Mouse (Mus musculus): ENCODE data around the gene Ift122. TPM values are rescaled to one million over a fixed set of nuclear protein-coding genes. Genes with fewer than 3 reads are reported as not detected.

Ift122 gene
- total RNA-seq, 2 experiments from 2014 or later = 4.0 to 5.7 TPM

DNA sequence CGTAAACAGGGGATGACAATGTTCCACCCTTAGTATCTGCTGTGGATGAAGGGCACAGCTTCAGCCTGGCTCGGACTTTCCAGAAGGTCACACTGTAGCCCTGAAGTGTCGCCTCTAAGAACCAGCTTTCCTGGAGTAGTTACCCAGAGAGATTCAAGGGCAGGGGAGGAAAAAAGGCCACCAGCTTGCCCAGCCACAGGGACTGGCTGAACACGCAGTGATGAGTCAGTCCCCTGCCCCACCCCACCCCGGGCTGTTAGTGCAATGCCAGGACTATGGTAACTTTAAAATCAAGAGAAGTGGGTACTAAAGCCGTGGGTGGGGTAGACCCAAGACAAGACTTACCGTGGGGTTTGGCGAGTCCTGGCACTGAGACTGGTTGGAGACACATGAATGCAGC is 122.3 kb downstream of the Ift122 start:
- ATAC-seq (replicated peaks; ENCODE audit: poor library complexity, severe bottlenecking) = no peak

Other genes starting within 250 kb of the Ift122 start
- 116 and 120 TPM in 2 replicates for gene Raf1, start 176.8 kb upstream of the Ift122 start, total RNA-seq (2014; fragmentation: Nextera tagmentation)
- gene Raf1, start 176.8 kb upstream of the Ift122 start, total RNA-seq (2017) = 60.2 and 65.5 TPM in 2 replicates
- 11.4 and 12.3 TPM in 2 replicates for gene Tmem40, start 91.1 kb upstream of the Ift122 start, total RNA-seq (2014; fragmentation: Nextera tagmentation)
- gene Tmem40, start 91.1 kb upstream of the Ift122 start, total RNA-seq (2017) = 17.4 and 25.3 TPM in 2 replicates
- gene Cand2, start 78.9 kb upstream of the Ift122 start, total RNA-seq (2014; fragmentation: Nextera tagmentation) = 2.2 and 2.9 TPM in 2 replicates
- 0.95 and 1.2 TPM in 2 replicates for gene Cand2, start 78.9 kb upstream of the Ift122 start, total RNA-seq (2017)
- 4,964 and 5,314 TPM in 2 replicates for gene Rpl32, start 44.7 kb upstream of the Ift122 start, total RNA-seq (2014; fragmentation: Nextera tagmentation)
- gene Rpl32, start 44.7 kb upstream of the Ift122 start, total RNA-seq (2017) = 4,316 and 4,490 TPM in 2 replicates
- gene Efcab12, start 15.1 kb upstream of the Ift122 start, total RNA-seq (2014; fragmentation: Nextera tagmentation) = not detected in 2 replicates
- 0.21 and 0.26 TPM in 2 replicates for gene Efcab12, start 15.1 kb upstream of the Ift122 start, total RNA-seq (2017)
- gene Mbd4, start 99 bp upstream of the Ift122 start, total RNA-seq (2014; fragmentation: Nextera tagmentation) = 25.2 and 31.1 TPM in 2 replicates
- gene Mbd4, start 99 bp upstream of the Ift122 start, total RNA-seq (2017) = 16.5 and 22.9 TPM in 2 replicates
- not detected in 2 replicates for gene Rho, start 78.3 kb downstream of the Ift122 start, total RNA-seq (2014; fragmentation: Nextera tagmentation)
- gene Rho, start 78.3 kb downstream of the Ift122 start, total RNA-seq (2017) = not detected in 2 replicates
- not detected in 2 replicates for gene H1foo, start 91.5 kb downstream of the Ift122 start, total RNA-seq (2014; fragmentation: Nextera tagmentation)
- gene H1foo, start 91.5 kb downstream of the Ift122 start, total RNA-seq (2017) = not detected in 2 replicates
- 29.1 and 38.2 TPM in 2 replicates for gene Plxnd1, start 141.5 kb downstream of the Ift122 start, total RNA-seq (2014; fragmentation: Nextera tagmentation)
- 43.3 and 46.6 TPM in 2 replicates for gene Plxnd1, start 141.5 kb downstream of the Ift122 start, total RNA-seq (2017)